Mouse (Mus musculus): Measurements from ENCODE around the gene Pspn. TPM values are rescaled to one million over a fixed set of nuclear protein-coding genes. Genes with fewer than 3 reads are reported as not detected.

The Pspn gene
- not detected for total RNA-seq (2021)
- long read RNA-seq, experiment 1 = 0 reads
- long read RNA-seq, experiment 2, partial matches to known transcripts = 0 of 1 reads
- long read RNA-seq, experiment 2, other reads (novel, unspliced or antisense) = 0 of 1 reads

DNA sequence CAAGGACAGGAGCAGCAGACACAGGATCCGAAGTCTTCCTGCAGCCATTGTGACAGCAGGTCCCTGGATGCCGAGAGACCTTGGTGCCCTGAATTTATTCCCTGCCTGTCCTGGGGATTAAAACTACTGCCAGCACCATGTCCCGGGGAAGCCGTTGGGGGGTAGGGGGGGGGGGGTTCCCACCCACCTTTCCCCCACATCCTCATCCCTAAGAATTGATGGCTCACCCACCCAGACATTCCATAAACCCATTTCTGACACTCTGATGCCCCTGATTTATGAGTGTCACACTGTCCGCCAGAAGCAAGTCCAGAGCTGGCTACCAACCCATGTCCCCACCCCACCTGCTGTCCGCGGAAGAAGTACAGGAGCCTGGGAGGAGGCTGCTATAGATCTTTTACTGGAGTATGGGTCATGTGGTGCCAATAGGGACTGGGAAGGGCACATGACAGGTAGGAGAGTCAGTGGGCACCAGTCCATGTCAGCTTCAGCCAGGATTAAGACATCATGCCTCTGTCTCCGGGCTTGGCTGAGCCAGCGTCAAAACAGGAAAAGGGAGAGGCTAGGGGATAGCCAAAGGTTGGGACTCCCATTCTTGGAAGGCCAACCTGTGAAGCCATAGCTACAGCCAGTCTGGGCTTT, at the start of gene Pspn:
Gene Pspn (minus strand): TSS at position 51 of the 642 bp plus-strand sequence.
- DNase-seq = no peak

GRCm38 (mm10) chr17:57048816-57049215, 49.0 kb upstream of the Pspn start:
- no peak for DNase-seq

DNA sequence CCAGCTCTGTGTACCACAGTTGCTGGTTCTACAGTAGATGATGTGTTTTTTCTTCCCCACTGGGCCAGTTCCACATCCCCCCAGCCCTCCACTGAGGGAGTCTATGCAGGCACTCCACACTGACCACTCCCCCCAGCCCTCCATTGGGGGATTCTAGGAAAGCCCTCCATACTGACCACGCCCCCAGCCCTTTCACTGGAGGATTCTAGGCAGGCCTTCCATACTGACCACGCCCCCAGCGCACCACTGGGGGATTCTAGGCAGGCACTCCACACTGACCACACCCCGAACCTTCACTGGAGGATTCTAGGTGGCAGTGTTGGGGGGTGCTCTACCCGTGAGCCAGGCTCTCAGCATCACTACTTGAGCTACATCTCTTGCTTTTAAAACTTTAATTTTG, 47.6 kb upstream of the Pspn start:
- DNase-seq = no peak

DNA sequence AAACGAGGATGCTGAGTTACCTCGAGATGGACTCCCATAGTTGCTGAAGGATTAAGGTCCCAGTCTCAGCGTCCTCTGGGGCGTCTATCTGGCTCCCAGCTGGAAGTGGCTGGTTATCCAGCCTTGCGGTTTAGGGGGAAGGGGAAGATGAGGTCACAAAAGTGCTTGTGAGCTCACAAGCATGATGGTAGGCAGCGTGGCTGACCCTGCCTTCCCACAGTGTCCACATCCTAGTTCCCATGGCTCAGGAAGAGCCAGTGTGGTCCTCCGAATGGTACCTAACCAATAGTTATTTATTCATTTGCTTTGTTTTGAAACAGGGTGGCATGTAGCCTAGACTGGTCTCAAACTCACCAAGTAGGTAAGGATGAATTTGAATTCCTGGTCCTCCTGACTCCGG, 41.7 kb upstream of the Pspn start, which contains the start of gene Slc25a41:
Gene Slc25a41 (minus strand): TSS at position 101 of the 400 bp plus-strand sequence.
- DNase-seq = no peak

GRCm38 (mm10) chr17:57038978-57039377, 39.2 kb upstream of the Pspn start:
- DNase-seq = no peak

DNA sequence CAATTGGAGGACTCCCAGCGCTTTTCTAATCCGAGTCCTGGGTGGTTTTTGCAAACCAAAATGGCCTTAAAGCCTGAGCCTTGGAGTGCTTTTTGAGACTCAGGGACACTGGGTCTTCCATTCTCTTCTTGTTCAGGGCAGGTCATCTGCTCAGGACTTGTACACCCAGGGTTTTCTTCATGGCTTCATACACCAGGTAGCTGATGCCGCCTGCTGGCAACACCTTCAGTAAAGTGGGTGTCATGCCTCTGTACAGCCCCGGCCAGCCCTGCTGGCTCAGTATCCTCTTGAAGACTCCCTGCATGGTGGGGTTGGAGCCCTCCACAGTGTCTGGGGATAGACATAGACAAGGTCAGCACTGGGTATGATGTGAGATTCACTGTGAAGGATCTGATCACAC, 33.0 kb upstream of the Pspn start:
- no peak for DNase-seq

DNA sequence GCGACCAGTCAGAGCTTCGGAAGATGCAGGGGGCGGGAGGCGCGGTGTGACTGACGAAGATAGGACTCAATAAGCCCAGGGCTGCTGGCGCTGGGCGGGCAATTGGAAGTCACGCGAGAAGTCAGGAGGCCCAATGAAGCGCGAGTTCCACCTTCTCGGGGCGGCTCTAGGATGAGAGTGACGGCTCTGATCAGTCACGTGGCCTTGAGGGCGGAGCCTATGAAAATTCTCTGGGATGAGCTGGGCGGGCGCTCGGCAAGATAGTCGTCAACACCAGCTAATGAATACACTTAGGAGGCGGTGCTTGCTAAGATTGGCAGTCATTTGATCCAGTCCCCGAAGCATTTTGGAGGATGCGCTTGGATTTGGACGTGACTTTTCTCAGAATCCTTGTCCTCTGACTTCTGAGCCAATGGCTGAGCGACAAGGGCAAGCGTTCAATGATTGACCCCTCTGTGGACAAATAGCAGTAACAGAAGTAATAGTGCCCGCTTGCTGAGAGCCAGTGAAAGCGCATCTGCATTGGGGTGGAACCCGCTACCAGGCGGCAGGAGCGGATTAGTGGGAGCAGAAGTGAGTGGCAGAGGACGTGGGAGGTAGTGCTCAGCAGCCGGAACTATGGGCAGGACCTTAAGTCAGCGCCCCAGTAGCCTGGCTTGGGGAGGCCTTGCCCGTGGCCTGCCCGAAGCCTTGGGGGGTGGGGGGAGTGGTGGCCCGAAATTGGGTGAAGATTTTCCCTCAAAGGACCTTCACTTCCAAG, 32.0 kb upstream of the Pspn start:
- peak; percentile 100 for DNase-seq

DNA sequence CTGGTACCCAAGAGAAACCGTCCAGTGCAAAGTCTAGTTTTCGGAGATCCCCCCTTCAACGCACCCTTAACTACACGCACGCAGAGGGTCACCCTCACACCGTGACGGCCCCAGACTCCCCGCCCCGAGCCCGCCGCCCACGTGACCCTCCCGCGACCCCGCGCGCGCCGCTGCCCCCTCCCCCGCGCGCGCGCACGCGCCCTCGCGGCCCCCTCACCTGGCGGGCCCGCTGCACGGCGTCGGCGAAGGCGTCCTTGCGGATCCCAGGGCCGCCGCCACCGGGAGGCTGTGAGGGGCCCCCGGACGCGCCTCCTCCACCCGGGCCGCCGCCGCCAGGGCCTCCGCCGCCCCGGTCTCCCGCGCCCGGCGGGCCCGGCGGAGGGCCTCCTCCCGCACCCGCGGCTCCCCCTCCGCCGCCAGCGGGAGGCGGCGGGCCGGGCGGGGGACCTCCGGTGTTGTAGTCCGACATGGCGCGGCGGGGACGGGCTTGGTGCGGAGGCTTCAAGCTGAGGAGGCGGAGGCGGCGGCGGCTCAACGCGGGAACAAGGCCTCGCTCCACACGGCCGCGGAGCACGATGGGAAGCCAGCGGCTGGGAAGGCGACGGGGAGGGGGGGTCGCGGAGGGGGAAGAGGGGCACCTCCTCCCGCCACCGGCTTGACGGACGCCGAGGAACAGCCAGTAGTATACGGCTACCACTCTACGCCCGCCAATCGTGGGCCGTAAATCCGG, 31.3 kb upstream of the Pspn start, which contains the start of gene Khsrp:
Gene Khsrp (minus strand): TSS at position 592 of the 730 bp plus-strand sequence.
- DNase-seq = no peak

DNA sequence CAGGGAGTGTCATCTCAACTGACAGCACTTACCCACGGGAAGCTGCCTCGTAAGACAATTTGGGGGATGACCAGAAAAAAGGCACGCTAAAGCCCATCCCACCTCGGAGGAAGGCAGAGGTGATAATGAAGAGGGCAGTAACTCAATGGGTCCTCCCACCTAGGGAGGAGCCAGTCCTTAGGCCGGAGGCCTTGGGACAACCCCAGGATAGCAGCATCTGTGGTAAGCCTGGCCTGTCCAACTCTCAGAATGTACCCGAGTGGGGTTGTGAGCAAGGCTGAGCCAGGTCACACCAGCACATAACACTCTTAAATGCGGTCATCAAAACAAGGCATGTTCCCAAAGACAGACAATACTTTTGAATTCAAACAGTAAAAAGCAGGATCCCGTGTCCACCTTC, 29.9 kb upstream of the Pspn start:
- DNase-seq = no peak

- no peak for DNase-seq
Observed at GRCm38 (mm10) chr17:57027471-57027870, 27.7 kb upstream of the Pspn start.

GRCm38 (mm10) chr17:57020960-57021359, 21.1 kb upstream of the Pspn start:
- no peak for DNase-seq

DNA sequence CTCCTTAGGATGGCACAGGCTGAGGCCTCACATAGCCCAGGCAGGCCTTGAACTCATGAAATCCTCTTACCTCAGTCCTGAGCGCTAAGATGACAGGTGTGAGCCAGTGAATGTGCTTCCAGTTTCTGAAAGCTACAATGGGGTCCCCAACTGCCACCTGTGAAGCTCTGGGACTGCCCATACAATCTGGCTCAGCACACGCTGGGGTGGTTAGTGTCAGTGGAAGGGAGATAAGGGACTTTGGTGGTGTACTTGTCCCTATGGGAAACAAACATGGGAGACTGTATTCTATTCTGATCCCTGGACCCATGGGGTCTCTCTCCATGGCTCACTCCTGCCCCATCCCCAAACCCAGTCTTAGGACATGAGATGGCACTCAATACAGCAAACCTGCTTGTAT, 19.9 kb upstream of the Pspn start:
- DNase-seq = no peak

GRCm38 (mm10) chr17:57012245-57012795, 12.5 kb upstream of the Pspn start:
- DNase-seq = no peak

DNA sequence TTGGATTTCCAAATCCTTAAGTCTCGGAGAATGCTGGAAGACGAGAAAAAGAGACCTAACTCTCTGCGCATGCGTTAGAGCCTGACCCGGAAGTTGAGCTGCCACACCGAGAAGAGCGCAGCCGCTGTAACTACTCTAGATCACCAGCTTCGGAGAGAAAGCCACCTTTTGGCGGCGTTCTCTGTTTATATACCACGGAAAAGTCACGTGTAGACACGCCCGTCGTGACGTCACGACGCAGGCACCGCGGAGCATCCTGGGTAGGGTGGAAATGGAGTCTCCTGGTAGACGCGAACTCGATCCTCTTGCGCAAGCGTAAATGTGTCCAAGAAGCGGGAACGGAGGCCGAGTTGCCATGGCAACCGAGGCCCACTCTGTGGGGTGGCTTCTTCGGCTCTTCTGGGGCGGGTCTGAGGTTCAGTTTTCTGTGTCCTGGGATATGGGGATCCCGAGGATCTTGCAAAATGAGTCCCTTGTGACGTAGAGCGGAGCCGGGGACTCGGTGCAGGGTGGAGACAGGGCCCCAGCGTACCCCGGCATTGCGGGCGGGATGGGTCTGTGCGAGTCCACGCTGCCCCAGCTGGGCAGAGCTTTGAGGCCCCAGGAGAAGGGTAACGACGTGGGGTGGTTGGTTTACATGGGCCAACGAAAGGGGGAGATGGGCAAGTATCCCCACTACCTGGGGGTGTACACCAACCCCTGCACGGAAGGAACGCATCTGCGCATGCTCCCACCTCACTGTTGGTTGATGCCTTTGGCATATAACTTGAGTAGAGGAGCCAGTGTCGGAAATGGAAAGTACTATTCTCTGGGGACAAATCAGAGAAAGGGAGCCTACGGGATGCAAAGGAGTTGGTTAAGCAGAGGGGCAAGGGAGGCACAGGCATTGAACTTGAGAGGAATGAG, 11.7 kb upstream of the Pspn start, which contains the start of the genes Gtf2f1 and Gm17949:
Gene Gtf2f1 (minus strand): TSS at position 53 of the 906 bp plus-strand sequence.
Gene Gm17949 (plus strand): TSS at position 234 of the 906 bp plus-strand sequence.
- DNase-seq = peak; percentile 95

GRCm38 (mm10) chr17:57010911-57011235, 11.1 kb upstream of the Pspn start:
- DNase-seq = no peak

GRCm38 (mm10) chr17:57007137-57007905, 7.5 kb upstream of the Pspn start:
- DNase-seq = no peak

GRCm38 (mm10) chr17:57003994-57004393, 4.2 kb upstream of the Pspn start:
- no peak for DNase-seq

DNA sequence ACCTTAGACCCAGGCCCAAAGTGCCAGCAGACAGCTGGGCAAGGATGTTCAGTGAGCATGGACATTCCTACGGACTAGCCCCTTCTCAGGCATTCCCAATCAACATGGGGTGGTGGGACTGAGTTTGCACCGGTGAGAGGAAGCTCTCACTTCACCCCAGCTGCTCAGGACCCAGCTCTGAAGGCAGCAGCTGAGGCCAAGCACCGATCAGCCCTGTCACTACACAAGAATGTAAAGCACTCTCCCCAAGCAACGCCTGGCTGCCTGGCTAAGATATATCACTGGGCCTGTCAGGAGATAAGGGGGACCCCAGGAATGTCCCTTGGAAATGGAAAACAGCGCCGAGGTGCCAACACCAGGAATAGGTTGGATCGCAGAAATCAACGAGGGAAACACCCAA, 1.4 kb upstream of the Pspn start:
- DNase-seq = no peak

- DNase-seq = no peak
Observed at GRCm38 (mm10) chr17:56999414-56999813, 404 bp downstream of the Pspn start.

- peak; percentile 97 for DNase-seq
Observed at GRCm38 (mm10) chr17:56997029-56997667, 2.7 kb downstream of the Pspn start, which contains the start of gene Alkbh7. TSS of gene Alkbh7 (plus strand) at chr17:56997339.
